Mouse (Mus musculus) neutrophil, adult 5-6 weeks (primary cell): ENCODE measurements around the gene Iqcf1. TPM values are rescaled to one million over a fixed set of nuclear protein-coding genes. Genes with fewer than 3 reads are reported as not detected.

Experiments used
- ATAC-seq: fragments of 151-379, 151-347 bp; 2 replicates; pipeline ENCODE4 v1.8.0; 2017; ENCODE audit warnings: mild to moderate bottlenecking, moderate TSS enrichment; ENCODE audit not compliant: insufficient number of reproducible peaks, poor library complexity, low FRiP score, severe bottlenecking; ENCODE audit errors: extremely low read depth
- total RNA-seq: library from RNA; stranded (forward); fragments of 200-1000 nt; gene quantifications from 2 replicates; pipeline ENCODE4 v1.2.3, GENCODE M21; 2017

The Iqcf1 gene
- total RNA-seq, 1 experiment from 2014 or later = not detected

DNA sequence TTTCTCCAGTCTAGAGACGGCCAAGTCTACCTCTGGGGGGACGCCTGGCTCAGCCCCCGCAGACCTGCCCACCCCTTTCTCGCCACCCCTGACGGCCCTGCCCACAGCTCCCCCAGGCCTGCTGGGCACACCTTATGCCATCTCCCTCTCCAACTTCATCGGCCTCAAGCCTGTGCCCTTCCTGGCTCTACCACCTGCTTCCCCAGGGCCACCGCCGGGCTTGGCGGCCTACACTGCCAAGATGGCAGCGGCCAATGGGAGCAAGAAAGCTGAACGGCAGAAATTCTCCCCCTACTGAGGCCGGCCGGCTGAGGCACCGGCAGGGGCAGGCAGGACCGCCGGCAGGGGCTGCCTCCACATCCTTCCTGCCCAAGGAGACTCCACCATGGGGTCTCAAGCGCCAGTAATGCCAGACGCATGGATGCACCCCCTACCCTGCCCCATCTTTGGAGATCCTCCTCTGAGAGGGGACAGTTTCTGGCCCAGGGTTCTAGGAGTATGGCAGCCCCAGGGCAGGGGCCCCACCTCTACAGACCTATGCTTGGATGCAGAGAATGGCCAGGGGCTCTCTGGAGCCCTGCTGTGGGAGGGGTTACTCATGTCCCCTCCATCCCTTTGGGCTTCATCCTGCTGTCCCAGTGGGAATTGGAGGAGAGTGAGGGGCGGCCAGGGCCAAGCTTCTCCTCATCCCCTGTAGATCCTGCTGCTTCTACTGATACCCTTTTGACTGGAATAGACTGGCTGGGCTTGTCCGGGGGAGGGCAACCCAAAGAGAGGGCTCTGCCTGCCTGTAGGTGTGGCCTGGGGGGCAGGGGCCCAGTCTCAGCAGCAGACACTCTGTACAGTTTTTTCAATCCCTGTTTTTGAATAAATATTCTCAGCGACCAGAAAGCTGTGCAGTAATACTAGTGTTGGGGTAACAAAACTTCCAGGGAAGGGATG, 36.4 kb upstream of the Iqcf1 start:
- no peak for ATAC-seq

DNA sequence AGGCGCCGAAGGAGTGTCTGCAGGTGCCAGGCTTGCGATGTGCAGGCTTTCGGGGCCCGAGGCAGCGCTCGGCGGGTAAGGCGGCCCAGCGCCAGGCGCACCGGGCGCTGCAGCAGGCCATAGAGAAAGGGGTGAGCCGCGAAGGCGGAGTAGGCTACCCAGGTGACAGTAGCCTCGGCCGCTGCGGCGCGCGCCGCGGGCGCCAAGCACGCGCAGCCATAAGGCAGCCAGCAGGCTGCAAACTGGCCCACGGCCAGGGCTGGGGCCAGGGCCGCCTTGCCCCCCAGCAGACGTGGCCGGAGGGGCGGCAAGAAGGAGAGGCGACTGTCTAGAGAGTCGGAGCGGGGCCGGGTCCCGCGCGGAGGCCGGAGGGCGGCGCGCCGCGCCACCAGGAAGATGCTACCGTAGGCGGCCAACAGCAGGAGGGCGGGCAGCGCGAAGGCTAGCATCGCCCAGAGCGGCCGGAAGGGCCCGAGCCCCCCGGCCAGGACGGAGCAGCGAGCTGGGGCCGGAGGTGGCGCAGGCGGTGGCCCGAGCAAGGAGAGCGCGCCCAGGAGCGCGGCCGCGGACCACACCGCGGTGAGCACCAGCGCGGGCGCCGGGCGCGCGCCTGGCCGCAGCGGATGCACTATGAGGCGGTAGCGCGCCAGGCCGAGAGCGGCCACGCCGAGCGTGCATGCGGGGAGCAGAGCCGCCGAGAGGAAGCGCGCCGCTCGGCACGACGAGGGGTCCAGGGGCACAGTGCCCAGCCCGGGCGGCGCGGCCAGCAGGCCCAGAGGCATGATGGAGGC, 34.8 kb upstream of the Iqcf1 start:
- no peak for ATAC-seq

DNA sequence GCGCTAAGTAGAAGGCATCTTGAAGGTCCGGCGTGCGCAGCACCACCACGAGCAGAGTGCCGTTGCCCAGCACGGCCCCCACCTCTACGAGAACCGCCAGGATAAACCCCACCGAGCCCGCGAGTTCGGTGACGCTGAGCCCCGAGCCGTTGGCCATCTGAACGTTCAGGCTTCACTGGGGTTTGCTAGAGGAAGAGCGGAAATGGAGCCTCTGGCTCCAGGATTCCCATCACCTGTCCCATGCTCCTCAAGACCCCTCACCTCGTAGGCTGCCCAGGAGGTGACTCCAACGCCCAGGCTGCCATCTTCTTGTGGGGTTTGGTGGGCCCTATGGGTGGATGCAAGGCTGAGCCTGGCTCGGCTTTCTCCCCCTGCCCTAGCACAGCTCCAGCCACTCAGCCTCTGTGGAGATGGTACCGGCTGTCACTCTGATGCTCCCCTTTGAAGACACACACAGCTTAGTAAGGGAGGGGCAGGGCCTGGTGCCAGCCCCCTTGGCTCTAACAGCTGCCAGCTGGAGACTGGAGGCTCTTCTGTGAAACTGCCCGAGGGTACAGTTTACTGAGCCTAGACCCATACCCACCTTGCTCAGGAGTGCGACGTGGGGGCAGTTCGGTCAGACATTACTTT, 34.1 kb upstream of the Iqcf1 start, which contains the start of gene Gpr62:
Gene Gpr62 (minus strand): TSS at position 368 of the 630 bp plus-strand sequence.
- no peak for ATAC-seq

DNA sequence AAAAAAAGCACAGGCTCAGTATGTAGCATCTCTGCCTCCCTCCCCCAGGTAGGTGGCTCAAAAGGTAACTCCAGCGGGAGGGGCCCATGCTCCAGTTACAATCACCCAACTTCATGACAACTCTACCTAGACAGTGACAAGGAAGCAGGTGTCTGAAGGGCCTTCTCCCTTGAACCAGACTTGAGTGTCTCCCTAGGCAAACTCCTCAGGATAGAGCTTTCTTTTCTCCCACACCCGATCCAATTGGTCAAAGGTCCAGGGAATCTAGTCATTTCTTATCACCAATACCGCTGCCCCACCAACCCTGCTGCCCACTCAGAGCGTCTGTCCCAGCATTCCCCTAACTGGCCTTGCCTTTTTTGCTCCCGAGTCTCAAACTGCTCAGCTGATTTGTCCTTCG, 33.0 kb upstream of the Iqcf1 start:
- no peak for ATAC-seq

DNA sequence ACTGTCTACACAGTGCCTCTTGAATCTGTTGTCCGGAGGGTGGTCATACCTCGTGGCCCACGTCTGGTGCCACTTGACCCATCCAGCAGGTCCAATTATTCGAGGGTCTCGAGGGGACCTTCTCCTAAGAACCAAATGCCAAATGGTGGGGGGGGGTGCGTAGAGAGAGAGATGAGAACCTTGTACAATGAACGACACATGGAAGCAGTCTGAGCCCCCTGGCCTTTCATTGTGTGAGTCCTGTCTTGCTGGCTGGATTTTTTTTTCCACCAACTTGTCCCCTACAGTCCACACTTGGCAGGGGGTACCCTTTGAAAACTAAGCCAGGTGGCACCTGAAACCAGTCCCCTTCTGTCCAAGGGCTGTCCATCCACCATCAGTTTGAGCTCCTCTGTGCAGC, 32.0 kb upstream of the Iqcf1 start:
- ATAC-seq = no peak

DNA sequence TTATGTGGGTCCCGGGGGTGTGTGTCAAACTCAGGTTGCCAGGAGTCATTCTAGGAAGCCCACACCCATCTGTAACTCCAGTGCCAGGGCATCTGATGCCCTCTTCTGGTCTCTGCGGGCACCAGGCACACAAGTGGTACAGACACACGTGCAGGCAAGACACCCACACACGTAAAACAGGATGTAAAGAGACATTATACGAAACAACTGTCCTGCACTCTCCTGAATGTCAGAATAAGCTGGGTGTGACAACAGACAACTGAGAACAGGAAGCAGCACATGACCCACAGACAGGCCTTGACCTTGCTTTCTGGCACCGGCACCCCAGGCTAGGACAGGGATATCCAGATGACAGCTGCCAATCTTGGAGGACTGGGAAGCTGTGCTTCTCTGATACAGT, 30.4 kb upstream of the Iqcf1 start:
- ATAC-seq = no peak

DNA sequence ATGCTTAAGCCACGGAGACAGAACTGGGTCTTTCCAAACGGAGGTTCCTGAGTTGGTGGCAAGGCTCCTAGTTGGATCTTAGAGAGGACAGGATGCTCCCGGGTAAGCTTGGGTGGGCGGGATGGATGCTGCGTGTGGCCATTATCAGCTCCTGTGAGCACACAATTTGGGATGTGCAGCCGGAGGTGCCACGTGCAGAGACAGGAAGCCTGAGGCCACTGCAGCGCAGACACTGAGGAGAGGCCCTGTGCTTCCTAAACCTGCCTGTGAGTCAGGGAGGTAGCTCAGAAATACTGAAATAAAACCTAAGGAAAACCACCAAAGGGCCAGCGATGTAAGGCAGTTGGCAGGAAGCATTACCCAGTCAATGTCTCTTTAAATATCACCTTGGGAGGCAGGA, 30.0 kb upstream of the Iqcf1 start:
- no peak for ATAC-seq

DNA sequence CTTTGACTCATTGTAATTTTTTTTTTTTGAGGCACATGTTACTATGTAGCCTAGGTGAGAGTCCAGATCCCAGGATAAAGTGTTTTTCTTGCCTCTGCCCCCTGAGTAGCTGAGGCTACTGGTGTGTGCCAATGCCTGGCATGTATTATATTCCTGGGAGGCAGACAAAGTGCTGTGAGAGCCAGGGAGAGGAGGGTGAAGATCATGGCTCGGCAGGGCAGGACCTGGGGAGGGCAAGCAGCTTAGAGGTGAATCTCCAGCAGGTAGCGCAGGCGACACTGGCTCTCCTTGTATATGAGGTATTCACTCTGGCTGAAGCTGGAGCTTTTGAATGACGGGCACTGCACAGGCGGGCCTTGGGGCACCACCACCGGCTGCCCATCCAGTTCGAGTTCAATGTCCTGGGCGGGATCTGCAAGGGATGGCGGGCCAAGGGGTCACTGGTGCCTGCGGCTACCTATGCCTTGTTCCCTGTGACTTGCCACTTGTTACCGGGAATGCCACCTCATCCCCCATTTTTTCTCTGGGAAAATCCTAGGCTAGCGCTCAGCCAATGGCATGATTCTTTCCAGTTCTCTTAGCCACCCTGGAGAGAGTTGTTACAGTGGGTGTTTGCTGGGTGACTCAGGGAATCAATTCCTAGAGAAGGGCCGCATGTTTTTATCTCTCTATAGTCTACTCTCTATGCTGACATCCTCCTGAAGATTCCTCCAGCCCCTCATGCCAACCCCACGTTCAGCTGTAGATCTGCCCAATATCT, 28.6 kb upstream of the Iqcf1 start:
- no peak for ATAC-seq

DNA sequence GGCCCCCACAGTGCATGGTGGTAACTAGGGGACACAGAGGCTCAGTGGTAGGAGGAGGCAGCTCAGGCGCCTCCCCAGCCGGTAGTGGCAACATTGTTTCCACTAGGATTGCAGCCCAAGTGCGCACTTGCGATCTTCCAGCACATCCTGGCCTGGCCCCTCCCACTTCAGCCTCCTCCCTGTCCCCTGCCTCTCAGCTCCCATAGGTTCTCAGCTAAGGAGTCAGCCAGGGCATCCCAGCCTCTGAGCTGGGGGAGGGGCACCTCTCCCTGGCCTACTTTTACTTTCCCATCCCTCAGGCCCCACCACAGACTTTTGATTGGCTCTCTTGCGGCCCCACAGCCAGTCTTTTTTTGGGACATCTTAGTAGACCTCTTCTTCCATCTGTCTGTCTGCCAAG, 27.9 kb upstream of the Iqcf1 start:
- no peak for ATAC-seq

DNA sequence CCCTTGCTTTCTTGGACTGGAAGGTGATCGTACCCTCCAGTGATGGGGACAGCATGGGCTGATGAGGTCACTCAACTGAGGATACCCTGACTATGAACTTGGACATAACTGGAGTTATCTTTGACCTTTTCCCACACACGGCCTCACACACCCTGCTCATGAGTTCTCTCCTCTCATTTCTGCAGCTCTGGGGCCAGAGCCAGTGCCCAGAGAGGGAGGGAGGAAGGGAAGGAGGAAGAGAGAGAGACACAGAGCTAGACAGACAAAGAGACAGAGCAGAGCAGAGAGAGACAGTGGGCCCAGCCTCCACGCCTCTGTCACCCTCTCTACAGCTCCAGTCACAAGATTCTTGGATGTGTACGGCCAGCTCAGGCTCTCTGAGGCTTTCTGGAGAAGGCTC, 27.4 kb upstream of the Iqcf1 start:
- no peak for ATAC-seq

DNA sequence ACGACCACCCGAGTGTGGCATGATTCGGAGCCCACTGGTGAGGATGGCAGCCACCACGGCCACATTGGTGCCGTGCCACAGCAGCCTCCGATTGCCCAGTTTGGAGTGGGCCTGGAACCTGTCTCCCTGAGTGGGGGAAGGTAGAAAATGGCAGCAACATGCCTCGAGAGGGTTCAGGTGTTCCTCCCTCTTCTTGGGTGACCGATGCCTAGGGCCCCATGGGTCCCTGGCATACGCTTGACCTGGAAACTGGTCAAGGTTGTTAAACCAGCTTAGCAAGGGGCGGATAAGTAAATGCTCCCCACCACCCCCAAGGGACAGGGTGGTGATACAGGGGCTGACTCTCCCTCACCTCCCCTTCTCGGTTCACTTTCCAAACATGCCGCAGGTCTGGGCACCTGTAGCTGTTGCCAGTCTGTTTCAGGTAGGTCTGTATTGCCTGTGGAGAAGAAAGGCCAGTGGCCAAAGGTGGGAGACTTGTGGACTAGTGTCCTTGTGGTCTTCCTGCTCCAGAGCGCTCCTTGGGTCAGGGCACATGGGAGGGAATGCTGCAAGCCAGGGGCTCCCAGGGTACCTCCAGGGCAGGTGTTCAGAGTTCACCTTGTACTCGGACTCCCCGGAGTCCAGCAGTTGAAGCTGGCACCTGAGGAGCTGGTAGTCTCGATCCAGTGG, 26.6 kb upstream of the Iqcf1 start:
- no peak for ATAC-seq

DNA sequence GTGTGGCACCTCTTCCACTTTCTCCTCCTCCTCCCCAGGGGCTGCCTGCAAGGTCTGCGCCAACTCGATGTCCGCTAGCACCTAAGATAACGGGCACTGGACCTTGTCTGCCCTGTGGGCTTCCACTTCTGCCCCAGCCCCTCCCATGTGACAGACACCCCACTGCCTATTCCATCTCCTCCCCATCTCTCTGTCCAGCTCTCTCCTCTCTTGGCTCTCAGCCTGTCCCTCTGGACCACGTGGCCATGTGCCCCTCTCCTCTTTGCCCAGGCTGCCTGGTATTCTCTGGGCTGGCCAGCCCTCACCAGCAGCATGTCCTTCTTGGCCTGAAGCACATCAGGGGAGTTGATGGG, 26.0 kb upstream of the Iqcf1 start:
- no peak for ATAC-seq

DNA sequence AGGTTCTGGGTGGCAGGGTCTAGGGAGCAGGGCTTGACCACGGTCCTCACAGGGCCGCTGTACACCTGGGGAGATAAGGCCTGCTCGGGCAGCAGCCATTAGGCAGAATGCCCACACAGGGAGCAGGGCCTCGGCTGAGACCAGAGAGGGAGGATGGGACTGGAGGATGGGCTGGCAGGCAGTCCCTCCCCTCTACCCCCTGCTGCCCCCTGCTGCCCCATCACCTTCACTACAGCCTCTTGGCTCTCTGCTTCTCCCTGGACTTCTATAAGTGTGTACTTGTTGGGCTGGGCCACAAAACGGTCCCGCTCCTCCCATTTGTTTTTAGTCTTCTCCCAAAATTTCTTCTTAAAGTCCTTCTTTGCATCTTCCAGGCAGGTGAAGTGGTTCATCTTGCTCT, 25.3 kb upstream of the Iqcf1 start:
- ATAC-seq = peak; percentile 23; the same call in 1 of the 2 replicates

DNA sequence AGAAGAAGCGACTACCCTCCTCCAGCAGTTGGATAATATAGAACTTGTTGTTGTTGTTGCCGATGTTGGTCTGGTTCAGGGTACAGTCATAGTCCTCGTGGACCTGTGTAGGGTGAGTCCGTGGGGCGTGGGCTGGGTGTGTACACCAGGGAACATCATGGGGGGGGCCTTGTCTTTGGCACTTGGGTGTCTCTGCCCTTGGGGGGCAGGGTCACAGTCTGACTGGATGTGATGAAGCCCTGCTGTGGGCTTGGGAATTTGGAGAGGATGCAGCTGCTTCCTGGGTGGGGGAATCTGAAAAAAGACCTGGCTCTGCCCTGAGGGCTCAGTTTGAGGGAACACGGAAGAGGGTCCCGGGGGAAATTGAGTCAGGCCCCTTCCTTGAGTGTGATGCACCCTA, 24.7 kb upstream of the Iqcf1 start:
- no peak for ATAC-seq

DNA sequence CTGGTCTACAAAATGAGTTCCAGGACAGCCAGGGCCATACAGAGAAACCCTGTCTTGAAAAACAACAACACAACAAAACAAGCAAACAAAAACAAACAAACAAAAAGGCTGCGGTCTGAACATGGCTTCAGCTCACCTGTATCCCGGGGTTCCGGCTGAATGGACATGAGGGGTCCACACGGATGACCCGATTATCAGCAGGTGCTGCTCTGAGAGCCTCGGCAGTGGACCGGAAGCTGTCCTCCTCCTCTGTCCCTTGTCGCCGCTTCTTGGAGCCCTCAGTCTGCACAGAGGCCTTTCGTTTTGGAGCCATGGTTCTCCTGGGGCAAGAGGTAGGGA, 24.1 kb upstream of the Iqcf1 start, which contains the start of gene Rrp9:
Gene Rrp9 (plus strand): TSS at position 301 of the 339 bp plus-strand sequence.
- ATAC-seq = no peak

DNA sequence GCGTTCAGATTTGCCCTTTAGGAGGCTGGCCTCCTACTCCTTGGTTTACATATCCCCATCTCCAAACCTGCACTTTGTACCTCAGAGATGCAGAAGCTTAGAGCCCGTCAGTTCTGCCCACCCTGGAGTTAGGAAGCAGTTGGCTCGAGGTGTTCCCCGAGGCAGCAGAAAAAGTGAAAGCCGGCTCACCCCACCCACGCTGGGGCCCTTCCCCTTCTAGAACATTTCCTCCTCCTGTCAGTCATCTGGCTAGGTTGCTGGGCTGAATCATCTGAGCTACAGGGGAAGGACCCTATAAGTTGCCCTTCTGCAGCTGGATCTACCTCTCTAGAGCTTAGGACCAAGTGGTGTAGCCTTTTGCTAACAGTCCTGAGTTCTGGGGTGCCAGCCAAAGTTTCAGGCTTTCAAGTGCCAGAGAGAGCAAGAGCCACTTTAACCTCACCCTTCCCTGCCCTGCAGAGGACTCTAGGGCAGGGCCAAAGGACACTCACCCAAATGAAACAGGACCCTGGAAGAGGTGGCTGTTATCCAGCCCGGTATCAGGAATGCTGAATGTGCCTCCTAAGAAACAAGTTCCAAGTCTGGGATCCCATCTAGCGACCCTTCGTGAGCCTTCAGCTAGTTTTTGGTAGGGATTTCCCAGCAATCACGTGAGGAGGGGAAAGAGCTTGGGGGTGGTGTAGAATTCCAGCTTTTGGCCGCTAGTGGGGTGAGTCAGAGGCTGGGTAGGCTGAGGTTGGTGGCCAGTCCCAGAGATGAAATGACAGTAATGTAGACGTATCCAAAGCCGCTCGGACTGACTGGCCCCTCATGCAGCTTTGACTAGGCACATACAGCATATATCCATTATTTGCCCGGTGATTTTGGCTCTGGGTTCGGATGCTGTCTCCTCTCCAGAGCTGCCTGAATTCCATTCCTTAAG, 23.5 kb upstream of the Iqcf1 start:
- ATAC-seq = no peak

DNA sequence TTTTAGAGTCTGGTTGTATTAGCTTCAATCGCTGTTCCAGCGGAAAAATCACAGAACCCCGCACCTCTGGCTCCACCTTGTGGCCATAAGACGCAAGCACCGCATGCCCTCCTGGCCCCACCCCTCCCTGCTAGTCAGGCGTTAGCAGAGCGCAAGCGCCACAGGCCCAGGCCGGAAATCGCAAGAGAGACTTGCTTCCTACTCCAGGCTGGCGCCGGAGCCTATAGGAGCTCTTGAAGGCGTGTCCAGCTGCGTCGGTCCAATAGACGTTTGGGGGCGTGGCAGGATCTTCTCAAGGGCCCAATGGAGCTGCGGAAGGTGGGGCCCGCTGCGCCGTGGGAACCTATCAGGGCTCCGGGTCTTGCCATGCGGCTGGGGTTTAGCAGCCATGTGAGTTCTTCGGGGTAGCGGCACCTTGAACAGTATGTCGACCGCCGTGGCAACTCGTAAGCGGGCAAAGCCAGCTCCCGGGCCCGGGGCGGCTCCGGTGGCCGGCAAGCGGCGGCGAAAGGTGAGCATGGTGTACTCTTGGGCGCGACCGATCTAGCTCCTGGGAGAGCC, 22.8 kb upstream of the Iqcf1 start, which contains the start of gene Parp3:
Gene Parp3 (minus strand): TSS at position 26 of the 561 bp plus-strand sequence.
- ATAC-seq = peak; percentile 92
